Mouse (Mus musculus) lung, adult 2 months (tissue): ENCODE data around the gene Borcs6. TPM values are rescaled to one million over a fixed set of nuclear protein-coding genes. Genes with fewer than 3 reads are reported as not detected.
"Not testable (repeated sequence)": the region's sequence is repeated elsewhere in the genome, so short reads cannot be mapped to it uniquely, and the experiment has no call there.

Experiments used
- DNase-seq: peaks from one replicate; pipeline ENCODE4 v3.0.0; 2022
- H3K4me1 ChIP-seq: fragments of 200-500 bp; 2 replicates; pipeline ENCODE4 v1.6.1; 2011; ENCODE audit warnings: low read length; ENCODE audit not compliant: control insufficient read depth, insufficient read depth
- H3K4me3 ChIP-seq: fragments of 200-500 bp; replicated peaks from 2 replicates; pipeline ENCODE3; 2011; ENCODE audit warnings: low read depth, mild to moderate bottlenecking, control low read depth, low read length; ENCODE audit errors: extremely low read depth
- CTCF ChIP-seq: fragments of 200-500 bp; IDR thresholded peaks from 2 replicates; pipeline ENCODE4 v1.5.1; 2011; ENCODE audit warnings: mild to moderate bottlenecking, low read length, control low read depth; ENCODE audit not compliant: insufficient read depth
- POLR2A ChIP-seq: fragments of 200-500 bp; IDR thresholded peaks from 2 replicates; pipeline ENCODE4 v1.6.1; 2011; ENCODE audit warnings: low read depth, mild to moderate bottlenecking, control low read depth, low read length, borderline replicate concordance; ENCODE audit errors: extremely low read depth
- WGBS: fragments of 180-500 bp; shearing (Covaris S2); methylation state at CpG from one replicate; pipeline ENCODE4 v1.1.7; 2018; 5-methylcytosine and 5-hydroxymethylcytosine counted together
- polyA plus RNA-seq: library from polyadenylated mRNA; depleted of rRNA; stranded (reverse); fragments of >200 nt; gene quantifications from 2 replicates; pipeline ENCODE4 v1.2.3, GENCODE M21; 2012; rRNA removed

The Borcs6 gene
- 21.0 and 22.8 TPM in 2 replicates for polyA plus RNA-seq

- peak; percentile 90 for DNase-seq
- under 1% methylated on average over 64 of the region's 64 CpGs for WGBS
- H3K4me3 ChIP-seq: peak within 1 kb of the TSS; percentile 95
- peaks cover 13% of the 10 kb centered on the region for H3K4me1 ChIP-seq
- TF ChIP-seq POLR2A (peak; percentile 93; the same call in 1 of the 2 replicates), CTCF (no peak)
These were observed at the start of gene Borcs6 for GRCm38 (mm10) chr11:69059357-69059974. Borcs6 (plus strand) TSS chr11:69059717.

- no peak for TF ChIP-seq POLR2A
- no peak for TF ChIP-seq CTCF
- no peak for DNase-seq
- 79% methylated on average over 15 of the region's 15 CpGs for WGBS
- 0 out of 2 replicates have a peak, but pooled peaks cover 3% of the 10 kb centered on the region for H3K4me1 ChIP-seq
- H3K4me3 ChIP-seq: no peak overlapping the region
These were observed 48.9 kb upstream of the Borcs6 start for GRCm38 (mm10) chr11:69010400-69011323.

GRCm38 (mm10) chr11:69011445-69011844, 48.1 kb upstream of the Borcs6 start:
- whole genome bisulfite sequencing: 47% methylated on average over 2 of the region's 2 CpGs
- not testable (repeated sequence) for DNase-seq, H3K4me1 ChIP-seq, H3K4me3 ChIP-seq

GRCm38 (mm10) chr11:69012071-69012601, 47.4 kb upstream of the Borcs6 start:
- peaks cover 3% of the 10 kb centered on the region; the same call in 1 of the 2 replicates for H3K4me1 ChIP-seq
- H3K4me3 ChIP-seq: peak overlapping the region; percentile 62
- TF ChIP-seq CTCF (no peak), POLR2A (peak; percentile 87; the same call in 1 of the 2 replicates)
- peak; percentile 85 for DNase-seq
- WGBS: under 1% methylated on average over 18 of the region's 18 CpGs

GRCm38 (mm10) chr11:69015644-69016441, 43.7 kb upstream of the Borcs6 start, which contains the start of gene Ctc1:
Ctc1 (plus strand) TSS chr11:69015911.
- Histone ChIP-seq H3K4me3 (peak within 1 kb of the TSS; percentile 97), H3K4me1 (peaks cover 3% of the 10 kb centered on the region; the same call in 1 of the 2 replicates)
- 1% methylated on average over 38 of the region's 38 CpGs for WGBS
- DNase-seq: peak; percentile 85
- peak; percentile 95; the same call in 1 of the 2 replicates for TF ChIP-seq POLR2A
- peak; percentile 75 for TF ChIP-seq CTCF

- Histone ChIP-seq H3K4me1 (peaks cover 3% of the 10 kb centered on the region; the same call in 1 of the 2 replicates), H3K4me3 (no peak overlapping the region)
- TF ChIP-seq CTCF: no peak
- no peak for TF ChIP-seq POLR2A
- WGBS: 56% methylated on average over 3 of the region's 3 CpGs
- DNase-seq: no peak
These were observed 42.8 kb upstream of the Borcs6 start for GRCm38 (mm10) chr11:69016755-69017154.

GRCm38 (mm10) chr11:69020691-69021090, 38.8 kb upstream of the Borcs6 start:
- H3K4me1 ChIP-seq: no peaks in the 10 kb centered on the region; the same call in 1 of the 2 replicates
- no peak overlapping the region for H3K4me3 ChIP-seq
- no peak for DNase-seq
- TF ChIP-seq POLR2A: no peak

GRCm38 (mm10) chr11:69026562-69026961, 33.0 kb upstream of the Borcs6 start:
- no peak for DNase-seq
- no peak for TF ChIP-seq POLR2A
- no peak for TF ChIP-seq CTCF
- 92% methylated on average over 3 of the region's 3 CpGs for WGBS
- Histone ChIP-seq H3K4me1 (no peaks in the 10 kb centered on the region), H3K4me3 (no peak overlapping the region)

GRCm38 (mm10) chr11:69028805-69029204, 30.7 kb upstream of the Borcs6 start:
- DNase-seq: no peak
- TF ChIP-seq POLR2A: no peak
- TF ChIP-seq CTCF: no peak
- 88% methylated on average over 2 of the region's 2 CpGs for WGBS
- Histone ChIP-seq H3K4me1 (no peaks in the 10 kb centered on the region), H3K4me3 (no peak overlapping the region)
